Mouse (Mus musculus) stomach, postnatal 0 days (tissue): Measurements from ENCODE around the gene Ppp1r16b. TPM values are rescaled to one million over a fixed set of nuclear protein-coding genes. Genes with fewer than 3 reads are reported as not detected.
A peak's percentile ranks its signal among the peaks of the same experiment; 100 is the strongest.

ENCODE experiments used
- ATAC-seq: fragments of 200-750 bp; cut with Nextera tagmentation; 2 replicates; pipeline ENCODE4 v1.8.0; 2017; ENCODE audit not compliant: low FRiP score, low TSS enrichment
- DNase-seq: peaks from one replicate; pipeline ENCODE4 v3.0.0-alpha.2; 2016; ENCODE audit warnings: low spot score
- H3K27ac ChIP-seq: fragments of 300-500 bp; sonication (generic); replicated peaks from 2 replicates; pipeline ENCODE4 v1.5.1; 2014; ENCODE audit warnings: mild to moderate bottlenecking, control low read depth
- H3K27me3 ChIP-seq: fragments of 300-500 bp; sonication (generic); 2 replicates; pipeline ENCODE4 v1.6.1; 2014; ENCODE audit warnings: low read length; ENCODE audit not compliant: control insufficient read depth, insufficient read depth
- H3K36me3 ChIP-seq: fragments of 300-500 bp; sonication (generic); 2 replicates; pipeline ENCODE4 v1.6.1; 2014; ENCODE audit warnings: low read length, mixed read lengths; ENCODE audit not compliant: control insufficient read depth, insufficient read depth
- H3K4me1 ChIP-seq: fragments of 300-500 bp; sonication (generic); replicated peaks from 2 replicates; pipeline ENCODE4 v1.6.1; 2014; ENCODE audit warnings: antibody characterized with exemption; ENCODE audit not compliant: control insufficient read depth, insufficient read depth
- H3K4me2 ChIP-seq: fragments of 300-500 bp; sonication (generic); replicated peaks from 2 replicates; pipeline ENCODE4 v1.6.1; 2014; ENCODE audit warnings: low read depth, mild to moderate bottlenecking, control low read depth, moderate library complexity
- H3K4me3 ChIP-seq: fragments of 300-500 bp; sonication (generic); 2 replicates; pipeline ENCODE4 v1.5.1; 2014; ENCODE audit warnings: low read depth, low read length, control low read depth
- H3K9ac ChIP-seq: fragments of 300-500 bp; sonication (generic); 2 replicates; pipeline ENCODE4 v1.6.1; 2014; ENCODE audit warnings: mild to moderate bottlenecking, low read length, control low read depth, mixed read lengths
- H3K9me3 ChIP-seq: fragments of 300-500 bp; sonication (generic); 2 replicates; pipeline ENCODE4 v1.6.1; 2016; ENCODE audit warnings: low read length; ENCODE audit not compliant: control insufficient read depth
- CTCF ChIP-seq: IDR thresholded peaks from 2 replicates; pipeline ENCODE4 v1.5.1; 2016; ENCODE audit warnings: antibody characterized with exemption, low read depth, mild to moderate bottlenecking, moderate library complexity
- EP300 ChIP-seq: optimal IDR thresholded peaks from 2 replicates; pipeline ENCODE3; 2016; ENCODE audit warnings: antibody characterized with exemption
- WGBS: fragments of 180-500 bp; shearing (Covaris S2); extraction: QIAGEN DNeasy Blood & Tissue Kit; methylation state at CpG from one replicate; pipeline ENCODE4 v1.1.7; 2014; 5-methylcytosine and 5-hydroxymethylcytosine counted together
- polyA plus RNA-seq: library from polyadenylated mRNA; unstranded; fragments of >200 nt; fragmentation: Nextera tagmentation; extraction: Ambion mirVana; gene quantifications from 2 replicates; pipeline ENCODE4 v1.2.1, GENCODE M21; 2015

Ppp1r16b gene
- polyA plus RNA-seq, 1 experiment from 2014 or later = 2.1 TPM

DNA sequence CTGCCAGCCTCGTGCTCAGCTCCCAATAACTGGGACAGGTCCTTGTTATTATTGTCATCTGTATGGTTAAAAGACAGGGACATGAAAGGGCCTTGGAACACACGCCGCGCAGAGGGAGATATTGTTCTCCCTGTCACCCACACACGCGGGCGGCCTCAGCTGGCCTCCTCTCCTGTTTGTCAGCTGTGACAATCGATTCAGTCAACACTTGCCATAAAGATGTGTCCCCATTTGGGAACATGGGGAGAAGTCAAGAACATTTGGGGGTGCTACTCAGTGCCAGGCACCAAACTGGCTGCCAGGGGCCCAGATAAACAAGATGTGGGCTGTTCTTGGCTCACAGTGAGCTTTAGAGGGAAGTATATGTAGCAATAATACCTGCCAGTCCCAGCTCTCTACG is 84.2 kb downstream of the Ppp1r16b start:
- WGBS = 88% methylated on average over 9 of the region's 9 CpGs

DNA sequence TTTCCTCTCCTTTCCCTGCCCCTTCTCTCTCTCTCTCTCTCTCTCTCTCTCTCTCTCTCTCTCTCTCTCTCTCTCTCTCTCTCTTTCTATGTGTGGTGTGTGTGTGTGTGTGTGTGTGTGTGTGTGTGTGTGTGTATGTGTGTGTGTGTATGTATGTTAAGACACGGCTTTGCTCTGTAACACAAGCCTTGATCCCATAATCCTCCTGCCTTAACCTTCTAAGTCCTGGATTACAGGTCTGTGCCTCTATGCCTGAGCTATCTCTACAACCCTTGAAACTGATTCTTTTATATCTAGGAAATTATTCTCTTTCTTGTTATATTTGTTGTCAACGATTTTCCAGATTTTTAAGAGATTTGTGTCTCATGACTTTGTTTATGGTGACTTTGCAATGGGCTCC is 95.0 kb downstream of the Ppp1r16b start:
- no peaks in the 10 kb centered on the region for H3K27me3 ChIP-seq
- H3K36me3 ChIP-seq = no peaks in the 10 kb centered on the region
- WGBS = 30% methylated on average over 2 of the region's 2 CpGs
- no peak for ATAC-seq
- H3K9me3 ChIP-seq = no peaks in the 10 kb centered on the region
- H3K27ac ChIP-seq = no peak overlapping the region
- H3K4me1 ChIP-seq = no peaks in the 10 kb centered on the region
- H3K9ac ChIP-seq = no peak overlapping the region
- no peak overlapping the region for H3K4me3 ChIP-seq
- TF ChIP-seq CTCF (no peak), EP300 (no peak)
- H3K4me2 ChIP-seq = no peak overlapping the region
- no peak for DNase-seq

More for the DNA sequence above, 84.2 kb downstream of the Ppp1r16b start:
- no peak for DNase-seq
- Histone ChIP-seq H3K9me3 (no peaks in the 10 kb centered on the region), H3K27me3 (no peaks in the 10 kb centered on the region), H3K9ac (no peak overlapping the region), H3K27ac (no peak overlapping the region), H3K4me3 (no peak overlapping the region), H3K4me2 (no peak overlapping the region), H3K36me3 (no peaks in the 10 kb centered on the region), H3K4me1 (no peaks in the 10 kb centered on the region)
- TF ChIP-seq EP300 = no peak
- TF ChIP-seq CTCF = no peak
- no peak for ATAC-seq

DNA sequence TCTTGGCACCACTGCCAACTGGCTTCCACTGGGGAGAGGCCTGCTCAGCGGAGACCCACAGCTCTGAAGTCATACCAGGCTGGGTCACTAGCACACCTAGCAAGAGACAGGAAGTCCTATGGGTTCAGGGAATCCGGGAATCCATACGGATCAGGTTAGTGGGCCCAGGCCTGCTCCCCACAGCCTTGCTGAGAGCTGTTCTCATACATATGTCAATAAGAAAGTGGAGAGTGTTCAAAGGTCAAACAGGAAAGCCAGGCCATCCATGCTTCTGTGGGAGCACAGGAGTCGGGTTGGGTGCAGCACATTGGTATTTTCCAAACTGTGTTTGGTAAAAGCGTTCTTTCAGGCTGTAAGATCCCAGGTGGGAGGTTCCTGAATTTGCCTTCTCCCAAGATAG is 97.1 kb downstream of the Ppp1r16b start:
- H3K9ac ChIP-seq = no peak overlapping the region
- no peaks in the 10 kb centered on the region for H3K4me1 ChIP-seq
- H3K4me2 ChIP-seq = no peak overlapping the region
- H3K27me3 ChIP-seq = no peaks in the 10 kb centered on the region
- H3K27ac ChIP-seq = no peak overlapping the region
- no peak overlapping the region for H3K4me3 ChIP-seq
- no peak for TF ChIP-seq CTCF
- TF ChIP-seq EP300 = no peak
- 65% methylated on average over 5 of the region's 5 CpGs for WGBS
- no peaks in the 10 kb centered on the region for H3K9me3 ChIP-seq
- DNase-seq = no peak
- ATAC-seq = peak; percentile 57; the same call in 1 of the 2 replicates
- no peaks in the 10 kb centered on the region for H3K36me3 ChIP-seq

DNA sequence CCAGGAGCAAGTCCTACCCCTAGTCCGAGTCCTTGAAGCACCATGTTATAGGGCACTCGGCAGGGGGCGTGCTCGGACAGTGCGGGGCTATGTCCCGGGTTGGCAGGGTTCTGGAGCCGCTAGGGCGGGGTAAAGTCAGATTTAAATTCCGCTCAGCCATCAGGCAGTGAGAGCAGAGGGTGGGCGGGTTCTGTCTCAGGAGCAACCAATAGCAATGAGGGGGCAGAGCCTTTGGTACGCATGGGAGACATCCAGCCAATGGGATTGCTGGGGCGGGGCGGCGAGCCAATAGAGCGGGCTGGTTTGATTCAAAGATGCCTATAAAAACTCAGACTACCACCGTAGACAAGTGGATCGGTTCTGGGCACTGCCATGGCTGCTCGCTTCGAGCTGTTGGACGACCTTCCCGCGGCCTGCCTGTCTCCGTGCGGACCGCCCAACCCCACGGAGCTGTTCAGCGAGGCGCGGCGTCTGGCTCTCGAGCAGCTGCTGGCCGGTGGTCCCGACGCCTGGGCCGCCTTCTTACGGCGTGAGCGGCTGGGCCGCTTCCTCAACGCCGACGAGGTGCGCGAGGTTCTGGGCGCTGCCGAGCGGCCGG is 102.6 kb downstream of the Ppp1r16b start, which contains the start of gene Fam83d:
Gene Fam83d (plus strand): TSS at position 352 of the 598 bp plus-strand sequence.
- H3K4me2 ChIP-seq = peak within 1 kb of the TSS; percentile 97
- H3K4me3 ChIP-seq = peak within 1 kb of the TSS; percentile 63
- DNase-seq = peak; percentile 97
- H3K9me3 ChIP-seq = no peaks in the 10 kb centered on the region
- ATAC-seq = peak; percentile 99
- TF ChIP-seq CTCF (peak; percentile 93), EP300 (no peak)
- H3K27me3 ChIP-seq = no peaks in the 10 kb centered on the region
- peak within 1 kb of the TSS; percentile 58 for H3K27ac ChIP-seq
- under 1% methylated on average over 39 of the region's 48 CpGs for WGBS
- no peaks in the 10 kb centered on the region for H3K36me3 ChIP-seq
- H3K9ac ChIP-seq = peak within 1 kb of the TSS; percentile 69
- H3K4me1 ChIP-seq = peaks cover 10% of the 10 kb centered on the region

DNA sequence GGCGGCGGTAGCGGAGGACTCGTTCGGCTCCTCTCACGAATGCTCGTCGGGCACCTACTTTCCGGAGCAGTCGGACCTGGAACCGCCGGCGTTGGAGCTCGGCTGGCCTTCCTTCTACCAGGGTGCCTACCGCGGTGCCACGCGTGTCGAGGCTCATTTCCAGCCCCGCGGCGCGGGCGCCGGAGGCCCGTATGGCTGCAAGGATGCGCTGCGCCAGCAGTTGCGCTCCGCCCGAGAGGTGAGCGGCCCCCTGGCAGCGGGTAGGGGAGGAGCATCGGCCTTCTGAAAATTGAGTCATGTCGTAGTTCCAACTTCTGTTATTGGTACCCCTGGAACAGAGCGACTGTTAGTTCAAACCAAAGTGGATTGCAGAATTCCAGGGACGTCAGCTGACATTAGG is 103.2 kb downstream of the Ppp1r16b start:
- no peak for ATAC-seq

DNA sequence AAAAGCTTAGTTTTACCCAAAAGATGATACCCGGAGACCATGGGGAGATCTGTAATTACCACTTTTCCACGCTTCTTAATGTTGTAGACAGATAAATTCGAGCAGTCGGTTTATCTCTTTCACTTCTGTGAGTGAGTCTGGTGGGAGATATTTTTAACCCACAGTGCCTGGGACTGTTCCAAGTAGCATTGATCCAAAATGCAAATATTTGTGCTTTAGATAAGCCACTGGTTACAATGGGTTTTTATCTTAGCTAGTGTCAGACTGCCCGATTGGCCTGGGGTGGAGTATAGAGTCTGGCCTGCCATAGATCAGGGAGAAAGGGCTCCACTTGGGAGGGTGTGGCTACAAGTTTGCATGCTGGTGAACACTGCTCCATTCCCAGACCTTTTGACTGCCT is 103.6 kb downstream of the Ppp1r16b start:
- Histone ChIP-seq H3K9me3 (no peaks in the 10 kb centered on the region), H3K9ac (peak overlapping the region; percentile 69; the same call in 1 of the 2 replicates), H3K4me1 (peaks cover 10% of the 10 kb centered on the region), H3K4me3 (peak overlapping the region; percentile 63), H3K27ac (no peak overlapping the region), H3K36me3 (no peaks in the 10 kb centered on the region), H3K4me2 (peak overlapping the region; percentile 97), H3K27me3 (no peaks in the 10 kb centered on the region)
- peak; percentile 58 for DNase-seq
- TF ChIP-seq CTCF = no peak
- TF ChIP-seq EP300 = no peak
- ATAC-seq = no peak
- WGBS = 2% methylated on average over 5 of the region's 5 CpGs

More for the DNA sequence above, 103.2 kb downstream of the Ppp1r16b start:
- H3K9ac ChIP-seq = peak overlapping the region; percentile 69
- under 1% methylated on average over 37 of the region's 37 CpGs for WGBS
- H3K9me3 ChIP-seq = no peaks in the 10 kb centered on the region
- peaks cover 10% of the 10 kb centered on the region for H3K4me1 ChIP-seq
- H3K4me3 ChIP-seq = peak overlapping the region; percentile 63
- peak overlapping the region; percentile 97 for H3K4me2 ChIP-seq
- peak; percentile 57 for DNase-seq
- TF ChIP-seq EP300 (no peak), CTCF (no peak)
- H3K36me3 ChIP-seq = no peaks in the 10 kb centered on the region
- H3K27me3 ChIP-seq = no peaks in the 10 kb centered on the region
- peak overlapping the region; percentile 58 for H3K27ac ChIP-seq
